Mouse (Mus musculus) lung, postnatal 4 days (tissue): Measurements from ENCODE around the gene Lbhd1.
"Not testable (repeated sequence)": the region's sequence is repeated elsewhere in the genome, so short reads cannot be mapped to it uniquely, and the experiment has no call there.

Source experiments
- DNase-seq, 2 experiments: peaks; one replicate each; pipeline ENCODE4 v3.0.0; 2021

Lbhd1 gene

GRCm38 (mm10) chr19:8883616-8884015 is at the start of gene Lbhd1, which contains the start of gene Gm49403:
Gene Lbhd1, plus strand, starts transcription at chr19:8883732.
Gene Gm49403, plus strand, starts transcription at chr19:8883930.
- DNase-seq: no peak

- DNase-seq: not testable (repeated sequence)
Observed at GRCm38 (mm10) chr19:8836327-8836726, 47.2 kb upstream of the Lbhd1 start.

- DNase-seq: peak; percentile 86 to 90
Observed at GRCm38 (mm10) chr19:8837251-8837791, 46.2 kb upstream of the Lbhd1 start, which contains the start of gene Bscl2. Gene Bscl2, plus strand, starts transcription at chr19:8837467.

- DNase-seq: peak; percentile 43 to 49
Observed at GRCm38 (mm10) chr19:8838041-8838730, 45.3 kb upstream of the Lbhd1 start.

GRCm38 (mm10) chr19:8839103-8839907 is 44.2 kb upstream of the Lbhd1 start, which contains the start of gene Gng3:
Gene Gng3, minus strand, starts transcription at chr19:8839194.
- no peak for DNase-seq

GRCm38 (mm10) chr19:8839908-8840791 is 43.4 kb upstream of the Lbhd1 start:
- peak; percentile 85 to 89 for DNase-seq

GRCm38 (mm10) chr19:8841012-8841411 is 42.5 kb upstream of the Lbhd1 start:
- DNase-seq: no peak

GRCm38 (mm10) chr19:8842961-8843360 is 40.6 kb upstream of the Lbhd1 start:
- no peak for DNase-seq

GRCm38 (mm10) chr19:8844371-8845129 is 39.0 kb upstream of the Lbhd1 start:
- DNase-seq: peak; percentile 56 to 82

GRCm38 (mm10) chr19:8848356-8848755 is 35.2 kb upstream of the Lbhd1 start:
- DNase-seq: no peak

- DNase-seq: peak in 1 of 2 experiments; percentile 67
Observed at GRCm38 (mm10) chr19:8850402-8850901, 33.1 kb upstream of the Lbhd1 start, which contains the start of gene Lrrn4cl. Gene Lrrn4cl, plus strand, starts transcription at chr19:8850768.

GRCm38 (mm10) chr19:8851639-8852038 is 31.9 kb upstream of the Lbhd1 start:
- DNase-seq: peak in 1 of 2 experiments; percentile 39

GRCm38 (mm10) chr19:8852236-8852928 is 31.1 kb upstream of the Lbhd1 start:
- DNase-seq: no peak

- no peak for DNase-seq
Observed at GRCm38 (mm10) chr19:8853117-8853516, 30.4 kb upstream of the Lbhd1 start.

- DNase-seq: peak; percentile 53 to 69
Observed at GRCm38 (mm10) chr19:8857689-8858088, 25.8 kb upstream of the Lbhd1 start.

- DNase-seq: peak in 1 of 2 experiments; percentile 39
Observed at GRCm38 (mm10) chr19:8859018-8859417, 24.5 kb upstream of the Lbhd1 start.

- no peak for DNase-seq
Observed at GRCm38 (mm10) chr19:8864265-8864664, 19.3 kb upstream of the Lbhd1 start.

- DNase-seq: not testable (repeated sequence)
Observed at GRCm38 (mm10) chr19:8870381-8870780, 13.2 kb upstream of the Lbhd1 start.

- DNase-seq: peak in 1 of 2 experiments; percentile 11
Observed at GRCm38 (mm10) chr19:8870838-8871237, 12.7 kb upstream of the Lbhd1 start.
